Mouse (Mus musculus) limb, embryonic 14.5 days (tissue): ENCODE results near the gene Irx6. TPM values are rescaled to one million over a fixed set of nuclear protein-coding genes. Genes with fewer than 3 reads are reported as not detected.

ENCODE experiments used
- ATAC-seq: fragments of 200-750 bp; cut with Nextera tagmentation; 2 replicates; pipeline ENCODE4 v1.8.0; 2017; ENCODE audit warnings: low read depth, moderate number of reproducible peaks, moderate TSS enrichment; ENCODE audit not compliant: low FRiP score
- DNase-seq: peaks from one replicate; pipeline ENCODE4 v3.0.0-alpha.2; 2015; ENCODE audit warnings: low spot score
- H3K27ac ChIP-seq: fragments of 300-500 bp; sonication (generic); replicated peaks from 2 replicates; pipeline ENCODE4 v1.5.1; 2014; ENCODE audit warnings: low read depth, mild to moderate bottlenecking, low read length, moderate library complexity, mixed read lengths
- H3K27me3 ChIP-seq: fragments of 300-500 bp; sonication (generic); 2 replicates; pipeline ENCODE4 v1.6.1; 2014; ENCODE audit warnings: low read length, mixed read lengths; ENCODE audit not compliant: control insufficient read depth, insufficient read depth
- H3K36me3 ChIP-seq: fragments of 300-500 bp; sonication (generic); 2 replicates; pipeline ENCODE4 v1.6.1; 2014; ENCODE audit warnings: mild to moderate bottlenecking, low read length, moderate library complexity, mixed read lengths; ENCODE audit not compliant: control insufficient read depth, insufficient read depth
- H3K4me1 ChIP-seq: fragments of 300-500 bp; sonication (generic); 2 replicates; pipeline ENCODE4 v1.6.1; 2014; ENCODE audit warnings: antibody characterized with exemption, low read length, mixed read lengths; ENCODE audit not compliant: control insufficient read depth, insufficient read depth
- H3K4me2 ChIP-seq: fragments of 300-500 bp; sonication (generic); replicated peaks from 2 replicates; pipeline ENCODE4 v1.6.1; 2014; ENCODE audit warnings: low read depth, mild to moderate bottlenecking, low read length, moderate library complexity; ENCODE audit not compliant: severe bottlenecking
- H3K4me3 ChIP-seq: fragments of 300-500 bp; sonication (generic); replicated peaks from 2 replicates; pipeline ENCODE4 v1.5.1; 2014; ENCODE audit warnings: low read length
- H3K9ac ChIP-seq: fragments of 300-500 bp; sonication (generic); 2 replicates; pipeline ENCODE4 v1.6.1; 2014; ENCODE audit warnings: mild to moderate bottlenecking, low read depth, low read length, moderate library complexity; ENCODE audit not compliant: severe bottlenecking
- H3K9me3 ChIP-seq: fragments of 300-500 bp; sonication (generic); 2 replicates; pipeline ENCODE4 v1.6.1; 2016; ENCODE audit warnings: low read length; ENCODE audit not compliant: control insufficient read depth
- POLR2A ChIP-seq: fragments of 200-500 bp; IDR thresholded peaks from 2 replicates; pipeline ENCODE4 v1.8.0; 2012; ENCODE audit warnings: inconsistent platforms, mild to moderate bottlenecking, moderate library complexity, borderline replicate concordance; ENCODE audit not compliant: insufficient read depth, insufficient read length; ENCODE audit errors: extremely low read depth
- WGBS: fragments of 180-500 bp; shearing (Covaris S2); extraction: QIAGEN DNeasy Blood & Tissue Kit; methylation state at CpG from one replicate; pipeline ENCODE4 v1.1.7; 2014; 5-methylcytosine and 5-hydroxymethylcytosine counted together
- polyA plus RNA-seq, 2 experiments: library from polyadenylated mRNA; depleted of rRNA in 1 of 2; stranded (reverse) in 1 of 2; unstranded in 1 of 2; fragments of >200 nt; fragmentation: Nextera tagmentation in 1 of 2; extraction: Ambion mirVana in 1 of 2; gene quantifications; 2 replicates each; pipeline versions ENCODE4 v1.2.1 to v1.2.3; 2012 to 2014

The Irx6 gene
- polyA plus RNA-seq, 2 experiments = 7.4 to 7.6 TPM

DNA sequence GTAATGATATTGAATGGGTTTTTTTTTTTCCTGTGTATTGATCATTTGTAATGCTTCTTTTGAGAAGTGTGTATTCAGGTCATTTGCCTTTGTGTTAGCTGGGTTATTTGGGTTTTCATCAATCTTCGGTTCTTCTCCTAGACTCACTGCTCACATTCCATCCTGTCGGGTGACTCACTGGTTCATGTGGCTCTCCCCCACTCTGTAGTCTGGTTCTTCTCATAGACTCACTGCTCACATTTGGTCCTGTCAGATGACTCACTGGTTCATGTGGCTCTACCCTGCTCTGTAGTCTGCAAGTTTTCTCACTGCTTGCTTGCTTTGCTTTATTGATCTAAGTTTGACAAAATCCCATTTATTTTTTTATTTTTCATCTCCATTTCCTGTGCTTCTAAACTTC, 32.2 kb downstream of the Irx6 start:
- no peak overlapping the region for H3K4me2 ChIP-seq
- peaks cover 3% of the 10 kb centered on the region; the same call in 1 of the 2 replicates for H3K9me3 ChIP-seq
- ATAC-seq (no peak), DNase-seq (no peak)
- no peaks in the 10 kb centered on the region for H3K4me1 ChIP-seq
- TF ChIP-seq POLR2A = no peak
- 57% methylated on average over 2 of the region's 2 CpGs for WGBS
- H3K36me3 ChIP-seq = no peaks in the 10 kb centered on the region
- no peak overlapping the region for H3K9ac ChIP-seq
- no peak overlapping the region for H3K27ac ChIP-seq
- H3K27me3 ChIP-seq = no peaks in the 10 kb centered on the region
- no peak overlapping the region for H3K4me3 ChIP-seq

GRCm38 (mm10) chr8:92713286-92713685, 39.2 kb downstream of the Irx6 start:
- no peak for TF ChIP-seq POLR2A
- H3K27ac ChIP-seq = no peak overlapping the region
- H3K4me3 ChIP-seq = no peak overlapping the region
- H3K27me3 ChIP-seq = no peaks in the 10 kb centered on the region
- H3K4me2 ChIP-seq = no peak overlapping the region
- H3K36me3 ChIP-seq = no peaks in the 10 kb centered on the region
- no peaks in the 10 kb centered on the region for H3K4me1 ChIP-seq
- no peak for DNase-seq
- no peak overlapping the region for H3K9ac ChIP-seq
- peaks cover 3% of the 10 kb centered on the region; the same call in 1 of the 2 replicates for H3K9me3 ChIP-seq
- ATAC-seq = no peak
- WGBS = 79% methylated on average over 1 of the region's 1 CpGs

DNA sequence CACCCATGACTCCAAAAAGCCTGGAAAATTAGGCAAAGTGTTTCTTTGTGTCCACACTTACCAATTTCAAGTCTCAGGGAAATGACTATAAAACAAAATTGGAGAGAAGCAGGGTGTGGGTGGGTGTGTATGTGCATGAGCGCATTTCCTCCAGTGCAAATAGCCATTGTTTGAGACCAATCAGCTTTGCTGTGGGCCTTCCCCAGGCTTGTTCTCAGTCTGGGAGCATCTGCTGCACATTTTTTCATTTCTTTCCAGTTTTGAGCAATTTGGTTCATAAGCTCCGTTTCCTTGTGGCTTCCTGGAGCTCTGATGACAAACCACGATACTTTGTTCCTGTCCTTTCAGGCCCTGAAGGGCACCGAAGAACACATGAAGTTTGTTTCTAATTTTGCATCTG, 43.3 kb downstream of the Irx6 start:
- no peak for DNase-seq
- Histone ChIP-seq H3K9me3 (no peaks in the 10 kb centered on the region), H3K4me1 (no peaks in the 10 kb centered on the region), H3K36me3 (no peaks in the 10 kb centered on the region), H3K27ac (no peak overlapping the region), H3K27me3 (no peaks in the 10 kb centered on the region), H3K9ac (no peak overlapping the region), H3K4me3 (no peak overlapping the region), H3K4me2 (no peak overlapping the region)
- 75% methylated on average over 4 of the region's 4 CpGs for WGBS
- no peak for ATAC-seq
- TF ChIP-seq POLR2A = no peak

- H3K4me2 ChIP-seq = no peak overlapping the region
- DNase-seq = no peak
- peaks cover 4% of the 10 kb centered on the region for H3K4me1 ChIP-seq
- H3K27ac ChIP-seq = no peak overlapping the region
- H3K9ac ChIP-seq = no peak overlapping the region
- no peaks in the 10 kb centered on the region for H3K27me3 ChIP-seq
- H3K4me3 ChIP-seq = no peak overlapping the region
- WGBS = 80% methylated on average over 5 of the region's 5 CpGs
- H3K36me3 ChIP-seq = no peaks in the 10 kb centered on the region
- no peak for ATAC-seq
- H3K9me3 ChIP-seq = no peaks in the 10 kb centered on the region
- no peak for TF ChIP-seq POLR2A
These were observed 44.0 kb downstream of the Irx6 start for GRCm38 (mm10) chr8:92718057-92718456.

DNA sequence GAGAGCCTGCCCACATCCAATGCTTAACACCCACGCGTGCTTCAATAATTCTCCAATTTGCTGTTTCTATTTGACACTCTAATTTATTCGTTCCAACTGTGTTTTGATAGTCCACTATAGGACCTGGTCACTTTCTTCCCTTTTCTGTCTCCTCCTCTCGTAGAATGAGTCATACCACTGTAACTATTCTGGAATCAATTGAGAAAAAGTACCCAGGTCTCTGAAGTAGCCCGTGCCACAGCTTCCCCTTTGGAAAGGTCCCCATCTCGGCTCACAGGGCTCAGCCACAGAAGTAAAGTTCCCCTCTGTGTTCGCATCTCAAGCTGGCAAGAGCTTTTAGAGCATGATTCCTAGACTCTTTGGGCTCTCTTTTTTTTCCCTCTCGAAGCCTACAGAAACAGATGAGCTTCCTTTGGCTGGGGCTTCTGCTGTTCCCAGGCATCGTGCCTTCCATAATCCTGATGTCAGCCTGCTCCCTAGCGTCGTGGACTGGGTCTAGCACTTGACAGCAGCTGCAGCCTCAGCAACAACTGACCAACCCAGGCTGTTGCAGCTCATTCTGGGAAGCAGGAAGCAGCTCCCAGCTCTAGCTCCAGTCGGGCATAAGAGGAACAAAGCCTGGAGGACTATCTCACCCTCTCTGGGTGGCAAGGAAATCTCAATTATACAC, 47.3 kb downstream of the Irx6 start:
- DNase-seq = peak; percentile 77
- Histone ChIP-seq H3K4me1 (peaks cover 8% of the 10 kb centered on the region), H3K27ac (no peak overlapping the region), H3K36me3 (no peaks in the 10 kb centered on the region), H3K4me2 (no peak overlapping the region), H3K9me3 (no peaks in the 10 kb centered on the region), H3K9ac (no peak overlapping the region), H3K4me3 (no peak overlapping the region), H3K27me3 (no peaks in the 10 kb centered on the region)
- peak; percentile 74; the same call in 1 of the 2 replicates for ATAC-seq
- 39% methylated on average over 12 of the region's 12 CpGs for WGBS
- no peak for TF ChIP-seq POLR2A
